Mouse (Mus musculus) cerebellum, adult 2 months (tissue): Measurements from ENCODE around the gene Wdfy2.

Experiments
- CTCF ChIP-seq: fragments of 200-500 bp; IDR thresholded peaks from 2 replicates; pipeline ENCODE4 v1.5.1; 2011; ENCODE audit warnings: low read depth, mild to moderate bottlenecking, control low read depth, low read length, moderate library complexity, borderline replicate concordance; ENCODE audit not compliant: insufficient read depth
- POLR2A ChIP-seq: fragments of 200-500 bp; IDR thresholded peaks from 2 replicates; pipeline ENCODE4 v1.6.1; 2011; ENCODE audit warnings: low read length, control low read depth, borderline replicate concordance; ENCODE audit not compliant: insufficient read depth

GRCm38 (mm10) chr14:62858311-62858710, 20.8 kb downstream of the Wdfy2 start:
- TF ChIP-seq POLR2A = no peak
- TF ChIP-seq CTCF = no peak
